Mouse (Mus musculus) neural tube, embryonic 10.5 days (tissue): ENCODE data around the gene Sphk2.
A peak's percentile ranks its signal among the peaks of the same experiment; 100 is the strongest.

Experiments
- DNase-seq: peaks from one replicate; pipeline ENCODE4 v3.0.0-alpha.2; 2017; ENCODE audit warnings: low spot score; ENCODE audit errors: extremely low spot score

The Sphk2 gene

DNA sequence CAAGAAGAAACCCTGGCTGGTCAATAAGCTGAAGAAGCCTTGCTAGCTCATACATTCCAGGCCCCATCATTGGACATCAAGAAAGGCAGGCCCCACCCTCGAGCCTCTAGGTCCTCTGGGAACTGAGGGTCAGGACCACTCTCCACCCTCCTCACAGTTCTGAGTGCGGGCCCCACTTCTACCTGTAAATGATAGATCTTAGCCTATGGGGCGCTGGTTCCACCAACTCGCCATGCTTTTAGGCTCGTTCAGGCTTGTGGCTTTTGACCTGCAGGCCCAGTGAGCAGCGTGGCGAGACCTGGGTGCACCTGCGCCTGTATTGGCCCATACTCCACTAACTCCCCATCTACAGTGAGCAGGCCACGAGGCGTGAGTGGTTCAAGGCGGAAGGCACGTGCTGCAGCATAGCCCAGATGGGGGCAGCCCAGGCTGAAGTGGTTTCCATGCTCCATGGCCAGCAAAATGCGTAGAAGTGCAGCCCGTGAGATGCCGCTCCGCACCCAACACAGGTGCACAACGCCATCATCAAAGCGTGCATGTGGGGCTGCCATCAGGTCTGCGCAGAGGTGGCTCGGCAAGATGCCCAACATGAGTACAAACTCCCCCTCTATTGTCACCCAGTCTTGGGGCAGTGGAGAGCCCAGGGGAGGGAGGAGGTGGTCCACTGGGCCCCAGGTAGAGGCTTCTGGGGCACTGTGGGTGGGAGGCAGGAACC lies 7.2 kb downstream of the Sphk2 start:
- no peak for DNase-seq

DNA sequence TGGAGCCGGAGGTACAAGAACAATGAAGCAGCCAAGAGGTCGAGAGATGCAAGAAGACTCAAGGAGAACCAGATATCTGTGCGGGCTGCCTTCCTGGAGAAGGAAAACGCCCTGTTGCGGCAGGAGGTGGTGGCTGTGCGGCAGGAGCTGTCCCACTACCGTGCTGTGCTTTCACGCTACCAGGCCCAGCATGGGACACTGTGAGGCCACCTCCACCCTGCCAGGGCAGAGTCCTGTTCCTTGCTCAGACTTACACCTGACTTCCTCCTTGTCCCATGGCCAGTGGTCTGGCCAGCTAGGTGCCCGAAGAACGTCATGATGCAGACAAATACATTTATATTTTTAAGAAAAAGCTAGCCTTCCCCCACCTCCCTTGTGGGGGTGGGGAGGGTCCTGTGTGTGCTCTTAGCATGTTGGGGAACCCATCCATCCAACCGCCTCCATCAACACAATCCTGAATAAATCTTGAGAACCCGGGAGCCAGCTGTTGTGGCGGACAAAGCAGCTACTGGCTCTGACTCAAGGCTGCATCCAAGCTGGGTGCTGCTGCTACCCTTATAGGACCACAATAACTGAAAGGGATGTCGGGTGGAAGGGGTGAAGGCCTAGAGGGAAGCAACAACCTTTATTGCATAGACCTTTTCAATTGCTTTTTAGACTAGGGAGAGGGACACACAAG lies 8.0 kb downstream of the Sphk2 start:
- DNase-seq: no peak

GRCm38 (mm10) chr7:45709036-45709435 lies 8.8 kb downstream of the Sphk2 start:
- no peak for DNase-seq

- no peak for DNase-seq
These were observed 9.5 kb downstream of the Sphk2 start for GRCm38 (mm10) chr7:45708221-45708761.

DNA sequence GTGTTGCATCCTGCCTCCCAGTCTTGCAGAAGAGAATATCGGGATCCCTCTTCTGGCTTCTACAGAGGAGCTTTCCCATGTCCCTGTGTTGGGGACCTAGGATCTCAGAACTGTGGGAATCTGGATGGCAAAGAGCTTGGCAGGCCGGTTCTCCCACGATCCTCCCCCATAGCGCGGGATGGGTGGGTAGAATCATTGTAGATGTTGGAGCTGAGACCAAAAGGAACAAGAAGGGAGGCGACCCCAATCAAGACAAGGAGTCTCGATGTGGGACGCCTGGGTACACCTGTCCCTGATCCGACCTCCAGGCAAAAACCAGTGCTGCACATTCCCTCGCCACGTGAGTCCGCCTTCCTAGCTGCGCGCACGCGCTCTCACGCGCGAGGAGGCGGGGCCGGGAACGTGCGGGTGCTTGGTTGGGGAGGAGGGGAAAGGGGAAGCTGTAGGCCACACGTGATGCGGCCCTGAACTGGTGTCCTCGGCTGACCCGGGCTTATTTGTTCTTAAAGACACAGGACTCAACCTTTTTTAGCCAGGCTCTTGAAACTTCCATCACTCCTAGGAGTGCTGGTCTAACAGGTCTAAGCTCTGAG lies 10.3 kb downstream of the Sphk2 start:
- DNase-seq: peak; percentile 88

GRCm38 (mm10) chr7:45706721-45707241 lies 11.0 kb downstream of the Sphk2 start:
- peak; percentile 84 for DNase-seq

DNA sequence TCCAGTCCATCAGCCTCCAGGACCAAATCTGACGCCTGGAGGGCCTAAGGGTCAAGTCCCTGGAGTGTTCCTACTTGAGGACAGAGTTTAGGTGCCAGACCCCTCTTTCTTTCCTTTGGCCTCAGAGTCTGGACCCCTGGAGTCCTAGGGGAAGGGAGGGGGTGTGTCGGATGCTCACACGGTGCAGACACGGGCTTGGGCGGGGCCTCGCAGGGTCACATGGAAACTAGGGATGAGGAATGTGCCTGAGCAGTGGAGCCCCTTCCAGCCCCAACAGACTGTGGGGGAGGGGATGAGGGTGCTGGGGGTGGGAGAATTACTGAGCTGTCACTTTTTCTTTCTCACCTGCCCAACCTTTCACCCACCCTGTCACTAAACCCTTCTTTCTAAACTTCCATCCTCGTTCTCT lies 11.9 kb downstream of the Sphk2 start:
- DNase-seq: peak; percentile 72

DNA sequence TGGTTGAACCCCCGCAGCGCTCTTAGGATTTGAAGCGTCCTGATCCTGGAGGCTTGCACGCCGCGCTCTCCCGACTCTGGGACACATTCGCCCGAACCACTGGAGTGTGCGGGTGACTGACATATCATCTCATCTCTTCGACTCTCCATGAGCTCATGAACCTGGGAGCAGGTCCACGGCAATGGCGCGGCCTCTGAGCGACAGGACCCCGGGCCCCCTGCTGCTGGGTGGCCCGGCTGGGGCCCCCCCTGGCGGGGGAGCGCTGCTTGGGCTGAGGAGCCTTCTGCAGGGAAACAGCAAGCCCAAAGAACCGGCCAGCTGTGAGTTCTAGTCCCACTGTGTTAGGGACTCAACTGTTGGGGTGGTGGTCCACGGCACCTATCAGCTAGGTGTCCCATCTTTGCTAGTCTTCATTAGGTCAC lies 12.3 kb downstream of the Sphk2 start:
- DNase-seq: peak; percentile 69

DNA sequence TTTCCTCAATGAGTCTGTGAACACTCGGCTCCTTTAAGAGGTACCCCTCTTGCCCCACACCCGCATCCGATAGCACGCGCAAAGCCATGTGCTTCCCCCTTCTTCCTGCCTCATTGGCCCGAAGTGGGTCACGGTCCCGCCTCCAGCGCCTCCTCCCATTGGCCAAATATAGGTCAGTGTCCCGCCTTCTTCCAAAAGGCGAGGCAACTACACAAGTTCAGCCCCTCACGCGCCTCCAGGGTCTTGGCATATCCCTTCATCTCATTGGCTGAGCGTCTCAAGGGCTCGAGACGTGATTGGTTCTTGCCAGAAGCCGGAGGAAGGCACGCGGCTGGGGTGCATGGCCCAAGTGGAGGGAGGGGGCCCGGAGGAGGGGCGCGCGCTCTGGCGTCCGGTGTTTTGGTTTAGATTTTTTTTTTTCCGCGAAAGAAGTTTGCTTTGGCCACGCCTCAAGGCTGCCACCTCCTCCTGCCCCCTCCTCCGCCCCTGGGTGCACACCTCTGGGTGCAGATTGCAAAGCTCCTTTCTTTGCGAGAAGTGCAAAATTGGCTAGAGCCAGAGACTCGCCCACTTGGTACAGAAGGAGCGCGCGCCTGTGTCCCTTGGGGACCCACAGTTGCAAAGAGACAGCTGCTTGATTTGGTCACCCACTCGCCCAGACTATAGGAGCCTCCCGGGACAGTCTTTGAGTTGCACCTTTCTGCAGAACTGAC lies 12.9 kb downstream of the Sphk2 start, which contains the start of gene Dbp:
Dbp (plus strand) TSS at position 359 of the 713 bp plus-strand sequence.
- peak; percentile 98 for DNase-seq

DNA sequence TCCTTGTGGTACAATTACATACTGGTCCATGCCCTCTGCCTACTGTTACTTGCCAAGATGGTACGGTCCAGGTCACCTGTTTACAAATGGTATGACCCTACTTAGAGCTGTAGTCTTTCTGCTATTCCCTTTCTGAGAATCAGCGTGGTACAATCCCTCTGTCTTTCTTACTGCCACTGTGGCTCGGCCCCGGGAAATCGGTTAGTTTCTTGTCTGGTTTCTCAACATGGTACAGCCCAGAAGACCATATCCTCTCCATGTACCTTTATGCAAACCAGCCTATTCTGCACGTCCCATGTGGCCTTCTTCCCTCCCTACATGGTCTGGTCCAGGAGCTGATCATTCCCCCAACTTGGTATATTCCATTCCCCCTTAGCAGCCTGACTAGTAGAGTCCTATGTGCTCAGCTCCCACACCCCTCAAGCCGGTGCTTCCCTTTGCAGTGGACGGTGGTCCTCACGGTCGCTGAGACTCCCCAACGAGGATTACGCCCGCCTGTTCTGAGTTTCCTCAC lies 13.7 kb downstream of the Sphk2 start:
- peak; percentile 70 for DNase-seq

DNA sequence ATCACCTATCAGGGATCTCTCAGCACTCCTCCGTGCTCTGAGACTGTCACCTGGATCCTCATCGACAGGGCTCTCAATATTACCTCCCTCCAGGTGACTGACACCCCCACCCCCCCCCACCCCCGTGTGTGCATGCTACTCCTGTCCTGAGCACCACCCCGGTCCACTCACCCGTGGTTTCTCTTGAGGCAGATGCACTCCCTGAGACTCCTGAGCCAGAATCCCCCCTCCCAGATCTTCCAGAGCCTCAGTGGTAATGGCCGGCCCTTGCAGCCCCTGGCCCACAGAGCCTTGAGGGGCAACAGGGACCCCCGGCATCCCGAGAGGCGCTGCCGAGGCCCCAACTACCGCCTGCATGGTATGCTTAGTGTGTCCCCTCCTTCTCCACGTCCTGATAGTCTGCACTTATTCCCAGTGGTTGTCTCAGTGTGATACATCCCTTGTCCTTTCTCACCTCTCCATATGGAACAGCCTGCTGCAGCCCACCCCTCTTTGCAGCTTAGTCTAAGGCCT lies 14.2 kb downstream of the Sphk2 start:
- DNase-seq: no peak

- DNase-seq: no peak
These were observed 14.8 kb downstream of the Sphk2 start for GRCm38 (mm10) chr7:45702809-45703520.

DNA sequence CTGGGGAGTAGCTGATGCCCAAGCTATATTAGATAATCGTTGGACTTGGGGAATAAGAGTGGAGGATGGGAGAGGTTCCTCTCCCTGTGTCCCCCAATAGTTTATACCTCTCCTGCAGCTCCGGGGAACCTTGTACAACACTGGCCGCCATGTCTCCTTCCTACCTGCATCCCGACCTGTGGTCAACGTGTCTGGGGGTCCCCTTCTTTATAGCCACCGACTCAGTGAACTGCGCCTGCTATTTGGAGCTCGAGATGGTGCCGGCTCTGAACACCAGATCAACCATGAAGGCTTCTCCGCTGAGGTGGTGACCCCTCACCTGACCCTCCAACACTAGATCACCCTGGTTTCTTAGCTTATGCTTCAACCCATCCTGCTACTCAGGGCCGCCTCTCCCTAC lies 15.5 kb downstream of the Sphk2 start:
- no peak for DNase-seq

DNA sequence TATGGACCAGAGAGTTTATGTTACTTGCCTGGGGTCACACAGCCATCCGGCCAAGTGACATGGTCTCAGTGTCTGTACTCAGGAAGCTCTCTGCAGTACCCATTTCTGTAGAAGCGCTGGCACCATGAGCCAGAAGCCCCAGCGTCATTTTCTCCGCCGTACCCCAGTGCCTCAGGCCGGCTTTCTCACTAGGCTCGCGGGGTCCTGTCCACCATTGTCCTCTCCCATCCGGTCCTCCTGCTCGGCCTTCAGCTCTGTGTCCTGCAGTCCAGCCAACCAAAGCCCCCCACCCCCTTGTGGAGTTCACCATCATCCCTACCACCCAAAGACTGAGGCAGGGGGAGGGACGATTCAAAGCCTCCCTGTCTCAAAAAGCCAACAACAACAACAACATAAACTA lies 16.2 kb downstream of the Sphk2 start:
- DNase-seq: no peak

GRCm38 (mm10) chr7:45701072-45701471 lies 16.7 kb downstream of the Sphk2 start:
- DNase-seq: no peak

- peak; percentile 69 for DNase-seq
These were observed 17.3 kb downstream of the Sphk2 start for GRCm38 (mm10) chr7:45700301-45701015.

- no peak for DNase-seq
These were observed 18.2 kb downstream of the Sphk2 start, which contains the start of gene Car11 for GRCm38 (mm10) chr7:45699523-45700141. Gene Car11, plus strand, starts transcription at chr7:45699843.

GRCm38 (mm10) chr7:45697894-45698293 lies 19.9 kb downstream of the Sphk2 start:
- no peak for DNase-seq

- DNase-seq: peak; percentile 70
These were observed 22.7 kb downstream of the Sphk2 start for GRCm38 (mm10) chr7:45695098-45695497.
